Mouse (Mus musculus): ENCODE data around the gene Gm10945. TPM values are rescaled to one million over a fixed set of nuclear protein-coding genes. Genes with fewer than 3 reads are reported as not detected.

Gm10945 gene
- polyA plus RNA-seq (2017; shearing (Covaris generic)), result not detected

DNA sequence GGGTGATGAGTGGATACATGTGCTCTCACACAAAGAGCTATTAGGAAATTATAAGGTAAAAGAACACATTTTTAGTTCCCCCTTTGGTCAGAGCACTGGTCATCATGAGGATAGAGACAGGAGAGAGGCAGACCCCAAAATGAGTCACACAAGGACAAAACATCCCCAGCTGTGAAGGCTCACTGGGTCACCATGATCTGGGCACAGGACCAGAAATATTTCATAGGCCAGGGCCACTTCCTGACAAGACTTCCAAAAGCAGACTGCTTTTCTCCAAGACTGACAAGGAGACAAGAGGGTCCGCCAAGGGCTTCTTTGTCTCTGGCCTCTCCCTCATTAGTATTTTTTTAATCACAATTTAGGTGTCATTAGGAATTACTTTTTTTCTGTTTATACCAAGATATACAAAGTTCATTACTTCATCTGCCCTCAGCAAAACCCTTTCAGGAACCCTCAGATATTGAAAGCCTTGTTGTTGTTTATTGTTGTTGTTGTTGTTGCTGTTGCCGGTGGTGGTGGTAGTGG is at the start of gene Gm10945:
TSS of gene Gm10945 (minus strand) at position 475 of the 525 bp plus-strand sequence.

DNA sequence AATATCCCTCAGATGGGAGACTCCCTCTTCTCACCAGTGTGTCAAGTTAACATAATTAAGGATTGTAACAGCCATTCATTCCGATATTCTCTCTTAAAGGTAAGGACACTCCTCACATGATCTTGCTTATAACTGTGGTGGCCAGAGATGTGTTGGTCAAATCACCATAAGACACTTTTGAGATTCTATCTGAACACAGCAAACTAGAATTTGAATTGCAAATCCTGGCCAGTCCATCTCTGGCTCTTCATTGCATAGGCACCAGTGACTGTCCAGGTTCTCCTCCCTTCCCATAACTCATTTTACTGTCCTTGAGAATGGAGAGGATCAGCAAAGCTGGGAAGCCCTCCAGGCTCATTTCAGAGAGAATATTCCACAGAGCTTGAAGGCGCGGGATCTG is 3.4 kb downstream of the Gm10945 start, which contains the start of gene Oprm1:
TSS of gene Oprm1 (plus strand) at position 301 of the 400 bp plus-strand sequence.

Other genes with a start within 250 kb of the Gm10945 start
- gene Oprm1, start 3.3 kb downstream of the Gm10945 start, polyA plus RNA-seq (2017; shearing (Covaris generic)), result 1.5 TPM

Measured in activated CD4-positive, CD25-positive, alpha-beta regulatory T cell, adult 9 weeks (primary cell).